Mouse (Mus musculus) ES-E14 (cell line): ENCODE measurements around the gene Dock7.

Experiments
- CHD2 ChIP-seq: IDR thresholded peaks from 2 replicates; pipeline ENCODE4 v1.6.1; 2014; ENCODE audit warnings: mild to moderate bottlenecking, low read depth, low read length, inconsistent platforms
- ZC3H11A ChIP-seq: IDR thresholded peaks from 2 replicates; pipeline ENCODE4 v1.6.1; 2012; ENCODE audit warnings: low read depth, mild to moderate bottlenecking, inconsistent platforms, low read length, borderline replicate concordance
- ZNF384 ChIP-seq: IDR thresholded peaks from 2 replicates; pipeline ENCODE4 v1.6.1; 2012; ENCODE audit warnings: low read depth, low read length, inconsistent platforms

DNA sequence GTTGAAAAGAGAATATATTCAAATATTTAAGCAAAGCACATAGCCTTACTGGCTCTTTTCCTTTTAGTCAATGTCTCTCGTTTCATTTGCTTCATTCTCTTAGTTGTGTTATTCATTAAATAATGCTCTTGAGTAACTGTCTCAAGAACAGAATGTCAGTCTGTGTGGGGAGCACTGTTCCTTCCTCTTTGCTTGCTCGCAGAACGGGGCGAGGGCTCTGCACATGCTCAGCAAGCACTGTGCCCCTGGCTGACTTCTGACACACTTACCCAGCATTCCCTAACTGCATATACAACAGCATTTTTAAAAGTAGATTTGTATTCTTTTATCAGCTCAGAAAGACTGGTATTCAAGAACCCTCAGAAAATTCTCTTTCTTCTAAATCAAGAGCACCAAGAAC is 87.8 kb downstream of the Dock7 start:
- no peak for TF ChIP-seq ZC3H11A
- TF ChIP-seq ZNF384, result no peak
- TF ChIP-seq CHD2, result no peak
